Mouse (Mus musculus): ENCODE results near the gene Cdkn1a. TPM values are rescaled to one million over a fixed set of nuclear protein-coding genes. Genes with fewer than 3 reads are reported as not detected.

The Cdkn1a gene
- polyA plus RNA-seq, 1 experiment, result 31.1 TPM

GRCm38 (mm10) chr17:29045741-29046530, 44.8 kb upstream of the Cdkn1a start:
- TF ChIP-seq CTCF (IDR thresholded peaks at IDR 0.05; ENCODE audit: borderline replicate concordance, control insufficient read depth, extremely low read depth, insufficient read depth, low read length, poor library complexity), result no peak
- TF ChIP-seq POLR2A (IDR thresholded peaks at IDR 0.05; ENCODE audit: control insufficient read depth, extremely low read depth, insufficient read depth, low read length, poor library complexity), result no peak
- Histone ChIP-seq H3K27ac (ENCODE audit: control insufficient read depth, insufficient read depth, low read length) (no peak overlapping the region), H3K36me3 (ENCODE audit: control insufficient read depth, insufficient read depth, low read length) (peaks cover 46% of the 10 kb centered on the region), H3K4me1 (replicated peaks; ENCODE audit: control insufficient read depth, insufficient read depth, low read length) (peaks cover 6% of the 10 kb centered on the region), H3K27me3 (ENCODE audit: control insufficient read depth, insufficient read depth, low read length) (no peaks in the 10 kb centered on the region), H3K4me3 (ENCODE audit: control insufficient read depth, insufficient read depth, low read length) (no peak overlapping the region)
- DNase-seq, result no peak
- WGBS, result 61% methylated on average over 12 of the region's 12 CpGs

- Histone ChIP-seq H3K27ac (ENCODE audit: control insufficient read depth, insufficient read depth, low read length) (no peak overlapping the region), H3K4me3 (ENCODE audit: control insufficient read depth, insufficient read depth, low read length) (no peak overlapping the region), H3K36me3 (ENCODE audit: control insufficient read depth, insufficient read depth, low read length) (peaks cover 40% of the 10 kb centered on the region), H3K27me3 (ENCODE audit: control insufficient read depth, insufficient read depth, low read length) (no peaks in the 10 kb centered on the region), H3K4me1 (replicated peaks; ENCODE audit: control insufficient read depth, insufficient read depth, low read length) (peaks cover 8% of the 10 kb centered on the region)
- no peak for DNase-seq
- 97% methylated on average over 3 of the region's 3 CpGs for WGBS
- TF ChIP-seq CTCF (IDR thresholded peaks at IDR 0.05; ENCODE audit: borderline replicate concordance, control insufficient read depth, extremely low read depth, insufficient read depth, low read length, poor library complexity), result no peak
These were observed 43.9 kb upstream of the Cdkn1a start for GRCm38 (mm10) chr17:29046863-29047262.

- TF ChIP-seq POLR2A (IDR thresholded peaks at IDR 0.05; ENCODE audit: control insufficient read depth, extremely low read depth, insufficient read depth, low read length, poor library complexity) (no peak), CTCF (IDR thresholded peaks at IDR 0.05; ENCODE audit: borderline replicate concordance, control insufficient read depth, extremely low read depth, insufficient read depth, low read length, poor library complexity) (no peak)
These were observed 42.9 kb upstream of the Cdkn1a start for GRCm38 (mm10) chr17:29047697-29048514.

GRCm38 (mm10) chr17:29048748-29049507, 41.8 kb upstream of the Cdkn1a start:
- WGBS, result 28% methylated on average over 13 of the region's 13 CpGs
- Histone ChIP-seq H3K27me3 (ENCODE audit: control insufficient read depth, insufficient read depth, low read length) (no peaks in the 10 kb centered on the region), H3K4me1 (replicated peaks; ENCODE audit: control insufficient read depth, insufficient read depth, low read length) (peaks cover 8% of the 10 kb centered on the region), H3K4me3 (ENCODE audit: control insufficient read depth, insufficient read depth, low read length) (no peak overlapping the region), H3K36me3 (ENCODE audit: control insufficient read depth, insufficient read depth, low read length) (peaks cover 25% of the 10 kb centered on the region), H3K27ac (ENCODE audit: control insufficient read depth, insufficient read depth, low read length) (no peak overlapping the region)
- TF ChIP-seq POLR2A (IDR thresholded peaks at IDR 0.05; ENCODE audit: control insufficient read depth, extremely low read depth, insufficient read depth, low read length, poor library complexity) (no peak), CTCF (IDR thresholded peaks at IDR 0.05; ENCODE audit: borderline replicate concordance, control insufficient read depth, extremely low read depth, insufficient read depth, low read length, poor library complexity) (peak; percentile 70; the same call in 1 of the 2 replicates)
- DNase-seq, result peak; percentile 86

More at GRCm38 (mm10) chr17:29047697-29048514, 42.9 kb upstream of the Cdkn1a start:
- WGBS, result 93% methylated on average over 3 of the region's 3 CpGs
- no peak overlapping the region for H3K27ac ChIP-seq (ENCODE audit: control insufficient read depth, insufficient read depth, low read length)
- H3K4me1 ChIP-seq (replicated peaks; ENCODE audit: control insufficient read depth, insufficient read depth, low read length), result peaks cover 8% of the 10 kb centered on the region
- DNase-seq, result no peak
- no peak overlapping the region for H3K4me3 ChIP-seq (ENCODE audit: control insufficient read depth, insufficient read depth, low read length)
- no peaks in the 10 kb centered on the region for H3K27me3 ChIP-seq (ENCODE audit: control insufficient read depth, insufficient read depth, low read length)
- H3K36me3 ChIP-seq (ENCODE audit: control insufficient read depth, insufficient read depth, low read length), result peaks cover 35% of the 10 kb centered on the region

GRCm38 (mm10) chr17:29049508-29049889, 41.3 kb upstream of the Cdkn1a start:
- 64% methylated on average over 5 of the region's 5 CpGs for WGBS
- Histone ChIP-seq H3K4me3 (ENCODE audit: control insufficient read depth, insufficient read depth, low read length) (no peak overlapping the region), H3K27me3 (ENCODE audit: control insufficient read depth, insufficient read depth, low read length) (no peaks in the 10 kb centered on the region), H3K36me3 (ENCODE audit: control insufficient read depth, insufficient read depth, low read length) (peaks cover 19% of the 10 kb centered on the region), H3K4me1 (replicated peaks; ENCODE audit: control insufficient read depth, insufficient read depth, low read length) (peaks cover 8% of the 10 kb centered on the region), H3K27ac (ENCODE audit: control insufficient read depth, insufficient read depth, low read length) (no peak overlapping the region)
- no peak for DNase-seq
- no peak for TF ChIP-seq CTCF (IDR thresholded peaks at IDR 0.05; ENCODE audit: borderline replicate concordance, control insufficient read depth, extremely low read depth, insufficient read depth, low read length, poor library complexity)
- no peak for TF ChIP-seq POLR2A (IDR thresholded peaks at IDR 0.05; ENCODE audit: control insufficient read depth, extremely low read depth, insufficient read depth, low read length, poor library complexity)

- H3K36me3 ChIP-seq (ENCODE audit: control insufficient read depth, insufficient read depth, low read length), result peaks cover 15% of the 10 kb centered on the region
- no peaks in the 10 kb centered on the region for H3K27me3 ChIP-seq (ENCODE audit: control insufficient read depth, insufficient read depth, low read length)
- no peak for TF ChIP-seq CTCF (IDR thresholded peaks at IDR 0.05; ENCODE audit: borderline replicate concordance, control insufficient read depth, extremely low read depth, insufficient read depth, low read length, poor library complexity)
- no peak for TF ChIP-seq POLR2A (IDR thresholded peaks at IDR 0.05; ENCODE audit: control insufficient read depth, extremely low read depth, insufficient read depth, low read length, poor library complexity)
- WGBS, result 96% methylated on average over 7 of the region's 7 CpGs
- H3K27ac ChIP-seq (ENCODE audit: control insufficient read depth, insufficient read depth, low read length), result no peak overlapping the region
- no peak overlapping the region for H3K4me3 ChIP-seq (ENCODE audit: control insufficient read depth, insufficient read depth, low read length)
- peaks cover 8% of the 10 kb centered on the region for H3K4me1 ChIP-seq (replicated peaks; ENCODE audit: control insufficient read depth, insufficient read depth, low read length)
- no peak for DNase-seq
These were observed 40.9 kb upstream of the Cdkn1a start for GRCm38 (mm10) chr17:29049923-29050322.
